Mouse (Mus musculus) cerebellum, postnatal 4 days (tissue): ENCODE results near the gene Baiap2l2.

Source experiments
- DNase-seq, 2 experiments: peaks; one replicate each; pipeline ENCODE4 v3.0.0; 2022; ENCODE audit warnings: low spot score in 2 of 2, mixed read lengths in 1 of 2

The Baiap2l2 gene

GRCm38 (mm10) chr15:79299563-79300155, 14.3 kb upstream of the Baiap2l2 start:
- no peak for DNase-seq

GRCm38 (mm10) chr15:79298553-79298952, 13.2 kb upstream of the Baiap2l2 start:
- DNase-seq = no peak

GRCm38 (mm10) chr15:79292779-79293178, 7.4 kb upstream of the Baiap2l2 start:
- no peak for DNase-seq

- DNase-seq = no peak
Measured at GRCm38 (mm10) chr15:79290340-79290739, 5.0 kb upstream of the Baiap2l2 start.

- no peak for DNase-seq
Measured at GRCm38 (mm10) chr15:79289441-79289840, 4.1 kb upstream of the Baiap2l2 start.

GRCm38 (mm10) chr15:79288387-79288786, 3.0 kb upstream of the Baiap2l2 start:
- no peak for DNase-seq

- no peak for DNase-seq
Measured at GRCm38 (mm10) chr15:79287091-79287490, 1.8 kb upstream of the Baiap2l2 start.

GRCm38 (mm10) chr15:79286141-79286540, 804 bp upstream of the Baiap2l2 start:
- no peak for DNase-seq

GRCm38 (mm10) chr15:79283371-79283770, 2.0 kb downstream of the Baiap2l2 start:
- no peak for DNase-seq

GRCm38 (mm10) chr15:79282434-79282833, 2.9 kb downstream of the Baiap2l2 start:
- DNase-seq = no peak

GRCm38 (mm10) chr15:79281389-79281788, 3.9 kb downstream of the Baiap2l2 start:
- no peak for DNase-seq

GRCm38 (mm10) chr15:79280850-79281249, 4.5 kb downstream of the Baiap2l2 start:
- DNase-seq = no peak

GRCm38 (mm10) chr15:79280209-79280608, 5.1 kb downstream of the Baiap2l2 start:
- no peak for DNase-seq

GRCm38 (mm10) chr15:79277728-79278127, 7.6 kb downstream of the Baiap2l2 start:
- no peak for DNase-seq

GRCm38 (mm10) chr15:79273020-79273419, 12.3 kb downstream of the Baiap2l2 start:
- DNase-seq = no peak

- DNase-seq = peak in 1 of 2 experiments; percentile 48
Measured at GRCm38 (mm10) chr15:79271124-79271746, 14.1 kb downstream of the Baiap2l2 start.

GRCm38 (mm10) chr15:79270317-79271123, 14.8 kb downstream of the Baiap2l2 start:
- peak in 1 of 2 experiments; percentile 40 for DNase-seq

- DNase-seq = no peak
Measured at GRCm38 (mm10) chr15:79268521-79268920, 16.8 kb downstream of the Baiap2l2 start.

GRCm38 (mm10) chr15:79265384-79265783, 20.0 kb downstream of the Baiap2l2 start:
- DNase-seq = no peak

GRCm38 (mm10) chr15:79263726-79264125, 21.6 kb downstream of the Baiap2l2 start:
- DNase-seq = no peak

GRCm38 (mm10) chr15:79262786-79263309, 22.5 kb downstream of the Baiap2l2 start:
- no peak for DNase-seq

- no peak for DNase-seq
Measured at GRCm38 (mm10) chr15:79262375-79262774, 23.0 kb downstream of the Baiap2l2 start.
